Mouse (Mus musculus) skeletal muscle tissue, postnatal 0 days (tissue): Measurements from ENCODE around the gene Sacm1l. TPM values are rescaled to one million over a fixed set of nuclear protein-coding genes. Genes with fewer than 3 reads are reported as not detected.

Experiments used
- polyA plus RNA-seq: library from polyadenylated mRNA; unstranded; fragments of >200 nt; fragmentation: Nextera tagmentation; extraction: Ambion mirVana; gene quantifications from 2 replicates; pipeline ENCODE4 v1.2.1, GENCODE M21; 2015

Sacm1l gene
- polyA plus RNA-seq: 24.0 and 25.9 TPM in 2 replicates

DNA sequence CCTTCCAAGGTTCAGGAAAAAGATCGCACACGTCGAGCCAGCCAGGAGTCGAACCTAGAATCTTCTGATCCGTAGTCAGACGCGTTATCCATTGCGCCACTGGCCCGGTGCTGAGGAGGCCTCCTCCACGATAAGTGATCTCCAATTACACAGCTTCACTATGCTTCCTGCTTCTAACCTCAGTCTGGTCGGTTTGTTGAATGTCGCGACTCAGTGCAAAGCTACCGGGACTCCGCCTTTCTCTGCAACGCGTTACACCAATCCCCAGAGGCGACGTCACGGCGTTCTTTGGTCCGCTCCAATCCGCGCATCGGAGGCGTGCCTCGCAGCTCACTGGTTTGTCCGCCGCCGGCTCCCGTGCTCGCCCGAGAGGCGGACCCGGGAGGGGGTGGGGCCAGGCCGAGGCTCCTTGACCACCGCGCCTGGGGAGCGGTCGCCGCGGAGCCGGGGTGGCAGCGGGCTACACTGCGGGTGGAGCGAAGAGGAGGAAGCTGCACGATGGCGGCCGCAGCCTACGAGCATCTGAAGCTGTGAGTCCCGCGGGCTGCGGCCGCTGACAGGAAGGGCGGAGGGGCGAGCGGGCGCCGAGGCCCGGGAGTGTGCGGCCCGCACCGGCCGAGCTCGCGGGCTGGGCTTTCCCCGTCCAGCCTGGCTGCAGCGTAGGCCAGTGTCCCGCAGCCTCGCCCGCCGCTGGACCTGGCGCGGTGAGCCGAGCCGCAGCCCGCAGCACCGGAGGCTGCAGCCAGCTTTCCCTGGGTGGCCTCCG, at the start of gene Sacm1l:
Sacm1l (plus strand) TSS at position 368 of the 766 bp plus-strand sequence.

GRCm38 (mm10) chr9:123632281-123632680, 102.7 kb downstream of the Sacm1l start, which contains the start of gene Slc6a20b:
Gene Slc6a20b, minus strand, starts transcription at chr9:123632565.

Other genes with a start within 250 kb of the Sacm1l start
- gene Lars2, start 162.8 kb upstream of the Sacm1l start, polyA plus RNA-seq: 1,207 and 1,208 TPM in 2 replicates
- 37.7 and 42.5 TPM in 2 replicates for gene Limd1, start 51.1 kb upstream of the Sacm1l start, polyA plus RNA-seq
- gene Slc6a20b, start 102.8 kb downstream of the Sacm1l start, polyA plus RNA-seq: 0.10 TPM in 2 replicates
- gene Ccr9, start 148.7 kb downstream of the Sacm1l start, polyA plus RNA-seq: 0.10 and 0.17 TPM in 2 replicates
- 0.05 TPM in 1 of 2 replicates, not detected in the other for gene Slc6a20a, start 149.1 kb downstream of the Sacm1l start, polyA plus RNA-seq
- gene Lztfl1, start 187.9 kb downstream of the Sacm1l start, polyA plus RNA-seq: 36.5 and 37.9 TPM in 2 replicates